Mouse (Mus musculus) liver, adult 2 months (tissue): ENCODE data around the gene Fam129a. TPM values are rescaled to one million over a fixed set of nuclear protein-coding genes. Genes with fewer than 3 reads are reported as not detected.
"Not testable (repeated sequence)": the region's sequence is repeated elsewhere in the genome, so short reads cannot be mapped to it uniquely, and the experiment has no call there.

Source experiments
- DNase-seq: peaks from one replicate; pipeline ENCODE4 v3.0.0-alpha.2; 2011; ENCODE audit warnings: low read depth, low spot score; ENCODE audit errors: extremely low read depth
- H3K27ac ChIP-seq: fragments of 200-500 bp; replicated peaks from 2 replicates; pipeline ENCODE4 v1.5.1; 2012; ENCODE audit warnings: low read depth, mild to moderate bottlenecking, control low read depth, inconsistent platforms, low read length; ENCODE audit not compliant: insufficient read depth
- H3K27me3 ChIP-seq: fragments of 200-500 bp; 2 replicates; pipeline ENCODE4 v1.6.1; 2012; ENCODE audit warnings: mild to moderate bottlenecking, moderate library complexity, low read length, inconsistent platforms; ENCODE audit not compliant: control insufficient read depth, insufficient read depth
- H3K36me3 ChIP-seq: fragments of 200-500 bp; 2 replicates; pipeline ENCODE4 v1.6.1; 2012; ENCODE audit warnings: low read length, inconsistent platforms; ENCODE audit not compliant: control insufficient read depth, insufficient read depth
- H3K4me1 ChIP-seq: fragments of 200-500 bp; 2 replicates; pipeline ENCODE4 v1.6.1; 2011; ENCODE audit warnings: low read length; ENCODE audit not compliant: control insufficient read depth, insufficient read depth
- H3K4me3 ChIP-seq: fragments of 200-500 bp; 2 replicates; pipeline ENCODE4 v1.5.1; 2011; ENCODE audit warnings: low read depth, mild to moderate bottlenecking, control low read depth, low read length, moderate library complexity; ENCODE audit not compliant: insufficient read depth
- H3K79me2 ChIP-seq: fragments of 200-500 bp; 2 replicates; pipeline ENCODE4 v1.6.1; 2012; ENCODE audit warnings: inconsistent platforms, mild to moderate bottlenecking, low read length, moderate library complexity; ENCODE audit not compliant: control insufficient read depth, insufficient read depth
- H3K9ac ChIP-seq: fragments of 200-500 bp; 2 replicates; pipeline ENCODE4 v1.6.1; 2012; ENCODE audit warnings: low read depth, mild to moderate bottlenecking, control low read depth, inconsistent platforms, low read length
- CTCF ChIP-seq: fragments of 200-500 bp; IDR thresholded peaks from 2 replicates; pipeline ENCODE4 v1.5.1; 2011; ENCODE audit warnings: low read depth, low read length, control low read depth
- POLR2A ChIP-seq: fragments of 200-500 bp; IDR thresholded peaks from 2 replicates; pipeline ENCODE4 v1.6.1; 2011; ENCODE audit warnings: low read length, control low read depth; ENCODE audit not compliant: insufficient read depth; ENCODE audit errors: extremely low read depth
- WGBS: fragments of 180-500 bp; shearing (Covaris S2); methylation state at CpG from one replicate; pipeline ENCODE4 v1.1.7; 2018; 5-methylcytosine and 5-hydroxymethylcytosine counted together
- polyA plus RNA-seq: library from polyadenylated mRNA; depleted of rRNA; stranded (reverse); fragments of >200 nt; gene quantifications from 2 replicates; pipeline ENCODE4 v1.2.3, GENCODE M21; 2012
- total RNA-seq: library from RNA; depleted of rRNA; stranded (reverse); fragments of >200 nt; gene quantifications from 2 replicates; pipeline ENCODE4 v1.2.3, GENCODE M21; 2014

The Fam129a gene
- total and polyA plus RNA-seq, 2 experiments, result 0.61 to 3.1 TPM

DNA sequence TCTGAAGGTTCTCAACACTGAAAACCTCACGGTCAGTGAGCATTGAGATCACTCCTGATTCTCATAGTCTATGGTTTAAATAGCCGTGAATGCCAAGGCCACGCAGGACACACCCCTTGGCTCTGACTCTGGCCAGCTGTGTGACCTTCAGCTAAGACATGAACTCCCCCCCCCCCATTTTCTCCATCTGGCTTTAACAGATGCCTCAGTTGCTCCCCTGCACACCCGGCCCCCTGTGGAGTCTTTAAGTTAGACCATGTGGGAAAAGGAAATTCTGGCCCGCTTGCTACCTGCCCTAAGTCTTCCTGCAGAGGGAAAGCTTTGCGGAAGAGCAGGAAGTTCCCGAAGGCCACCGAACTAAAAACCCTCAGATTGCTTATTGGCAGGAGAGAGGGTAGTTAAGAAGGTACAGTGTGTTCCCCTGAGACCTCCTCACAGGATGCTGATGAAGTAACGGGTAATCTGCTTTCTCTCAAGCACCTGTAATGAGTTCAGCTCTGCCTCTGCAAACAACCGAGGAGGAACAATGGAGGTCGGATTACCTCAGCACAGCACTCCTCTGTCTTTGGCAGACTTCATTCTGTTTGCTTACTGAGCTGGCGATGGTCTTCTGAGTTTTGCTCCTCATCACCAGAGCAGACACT lies 114.8 kb downstream of the Fam129a start:
- DNase-seq, result no peak
- Histone ChIP-seq H3K4me1 (peaks cover 5% of the 10 kb centered on the region), H3K27me3 (no peaks in the 10 kb centered on the region), H3K4me3 (no peak overlapping the region), H3K27ac (no peak overlapping the region), H3K36me3 (no peaks in the 10 kb centered on the region), H3K79me2 (no peaks in the 10 kb centered on the region), H3K9ac (no peak overlapping the region)
- TF ChIP-seq POLR2A, result no peak
- TF ChIP-seq CTCF, result no peak
- WGBS, result 51% methylated on average over 12 of the region's 12 CpGs

DNA sequence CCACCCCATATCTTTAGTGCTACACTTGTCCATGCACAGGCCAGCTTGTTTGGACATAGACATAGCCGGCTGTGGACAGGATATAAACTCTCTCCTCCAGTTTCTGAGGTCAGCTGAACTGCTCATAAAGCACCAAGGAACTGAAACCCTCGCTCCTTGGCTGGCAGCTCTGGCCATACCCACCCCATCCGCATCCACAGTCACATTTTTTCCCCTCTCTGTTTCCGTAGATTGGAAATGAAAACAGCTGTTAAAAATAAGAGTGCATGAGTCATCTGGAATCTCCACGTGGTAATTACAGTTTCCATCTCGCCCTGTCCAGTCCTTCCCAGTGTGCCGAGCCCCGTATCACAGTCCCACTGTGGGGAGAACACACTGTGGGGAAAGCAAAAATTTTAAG lies 115.7 kb downstream of the Fam129a start:
- Histone ChIP-seq H3K79me2 (no peaks in the 10 kb centered on the region), H3K4me3 (no peak overlapping the region), H3K27me3 (no peaks in the 10 kb centered on the region), H3K36me3 (no peaks in the 10 kb centered on the region), H3K27ac (no peak overlapping the region; the same call in 1 of the 2 replicates), H3K4me1 (peaks cover 5% of the 10 kb centered on the region), H3K9ac (no peak overlapping the region)
- 70% methylated on average over 8 of the region's 8 CpGs for WGBS
- peak; percentile 32 for DNase-seq
- TF ChIP-seq POLR2A (no peak), CTCF (no peak)

DNA sequence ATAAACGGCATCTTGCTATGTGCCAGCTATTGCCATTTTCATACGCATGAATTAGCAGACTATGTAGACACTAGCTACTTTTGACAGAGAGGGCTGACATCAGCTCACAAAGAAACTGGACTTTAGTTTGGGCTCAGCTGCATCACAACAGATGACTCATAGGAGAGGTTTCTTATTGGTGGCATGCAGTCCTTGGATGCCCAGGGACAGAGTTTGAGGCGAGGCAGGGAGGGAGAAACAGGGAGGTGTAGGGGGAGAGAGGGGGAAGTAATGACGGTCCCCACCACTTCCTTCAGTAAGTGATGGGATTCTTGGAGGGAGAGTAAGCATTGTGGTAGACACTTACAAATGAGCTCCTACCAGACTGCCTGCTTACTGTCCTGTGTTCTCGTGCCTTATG lies 118.0 kb downstream of the Fam129a start:
- Histone ChIP-seq H3K36me3 (no peaks in the 10 kb centered on the region), H3K27ac (no peak overlapping the region), H3K27me3 (no peaks in the 10 kb centered on the region), H3K4me3 (no peak overlapping the region), H3K4me1 (peaks cover 5% of the 10 kb centered on the region), H3K9ac (no peak overlapping the region), H3K79me2 (no peaks in the 10 kb centered on the region)
- 88% methylated on average over 5 of the region's 5 CpGs for WGBS
- DNase-seq, result no peak
- TF ChIP-seq POLR2A (no peak), CTCF (no peak)

DNA sequence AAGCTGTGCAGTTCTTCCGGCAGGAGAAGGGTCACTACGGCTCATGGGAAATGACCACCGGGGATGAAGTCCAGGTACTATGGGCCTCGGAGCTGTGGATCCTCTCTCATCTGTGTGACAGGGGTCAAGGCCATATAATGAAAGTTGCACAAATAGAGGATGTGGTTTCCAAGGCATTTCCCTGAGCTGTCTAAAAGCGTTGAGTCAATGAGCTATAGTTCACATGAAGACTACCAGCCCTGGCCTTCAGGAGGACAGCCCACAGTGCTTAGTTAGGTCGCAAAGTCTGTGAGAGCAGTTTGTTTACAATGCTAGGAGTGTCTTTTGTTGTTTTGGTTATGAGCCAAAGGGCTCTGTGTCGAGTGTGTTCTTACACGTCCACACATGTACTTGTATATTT lies 118.6 kb downstream of the Fam129a start:
- 25% methylated on average over 8 of the region's 8 CpGs for WGBS
- no peak for TF ChIP-seq POLR2A
- TF ChIP-seq CTCF, result no peak
- Histone ChIP-seq H3K4me3 (no peak overlapping the region), H3K9ac (no peak overlapping the region), H3K36me3 (no peaks in the 10 kb centered on the region), H3K27me3 (no peaks in the 10 kb centered on the region), H3K79me2 (no peaks in the 10 kb centered on the region), H3K27ac (no peak overlapping the region), H3K4me1 (peaks cover 5% of the 10 kb centered on the region)
- DNase-seq, result peak; percentile 56

DNA sequence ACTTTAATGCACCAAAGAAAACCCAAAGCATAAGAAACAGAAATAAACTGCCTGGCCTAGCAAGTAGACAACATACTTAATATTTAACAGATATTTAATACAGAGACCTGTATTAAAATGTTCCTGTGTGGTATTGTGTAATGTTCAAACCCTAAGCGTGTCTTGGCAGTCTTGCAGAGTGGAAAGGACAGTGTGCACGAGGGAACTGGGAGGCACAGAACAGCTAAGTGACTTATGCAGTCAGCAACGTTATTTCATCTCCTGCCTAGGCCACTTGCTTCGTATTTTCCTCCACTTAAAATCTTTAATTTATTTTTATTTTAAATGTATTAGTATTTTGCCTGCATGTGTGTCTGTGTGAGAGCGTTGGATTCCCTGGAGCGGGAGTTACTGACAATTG lies 119.1 kb downstream of the Fam129a start:
- Histone ChIP-seq H3K79me2 (no peaks in the 10 kb centered on the region), H3K36me3 (no peaks in the 10 kb centered on the region), H3K9ac (no peak overlapping the region), H3K27ac (no peak overlapping the region), H3K4me3 (no peak overlapping the region), H3K4me1 (peaks cover 5% of the 10 kb centered on the region), H3K27me3 (no peaks in the 10 kb centered on the region)
- 26% methylated on average over 6 of the region's 6 CpGs for WGBS
- no peak for TF ChIP-seq POLR2A
- TF ChIP-seq CTCF, result no peak
- peak; percentile 82 for DNase-seq

DNA sequence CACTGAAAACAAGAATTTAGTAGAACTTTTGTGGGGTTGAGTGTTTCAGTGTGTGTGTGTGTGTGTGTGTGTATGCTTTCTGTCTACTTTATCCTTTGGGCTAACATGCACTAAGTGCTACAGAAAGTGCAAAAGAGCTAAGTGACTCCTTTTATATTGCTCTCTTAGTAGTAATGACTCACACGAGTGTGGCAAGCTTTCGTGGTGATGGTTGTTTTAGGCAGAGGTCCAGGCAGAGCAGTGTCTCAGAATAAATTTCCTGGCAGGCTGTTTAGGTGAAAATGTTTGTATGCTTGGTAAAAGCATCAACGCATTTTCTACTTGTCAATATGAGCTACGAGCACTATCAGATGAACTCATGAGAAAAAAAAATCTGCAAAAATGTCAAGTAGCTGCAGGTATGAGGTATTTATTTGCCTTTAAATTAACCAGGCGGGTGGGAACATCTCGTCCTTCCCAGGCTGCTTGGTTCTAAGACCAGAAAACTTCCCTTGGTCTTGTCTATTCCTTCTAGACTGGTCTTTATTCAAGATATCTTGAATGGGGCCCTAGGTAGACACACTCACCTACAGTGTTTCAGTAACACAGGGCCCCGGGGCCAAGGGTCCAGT lies 119.7 kb downstream of the Fam129a start:
- no peak overlapping the region for H3K27ac ChIP-seq
- no peaks in the 10 kb centered on the region for H3K36me3 ChIP-seq
- DNase-seq, result no peak
- TF ChIP-seq CTCF (no peak), POLR2A (no peak)
- peaks cover 5% of the 10 kb centered on the region for H3K4me1 ChIP-seq
- H3K4me3 ChIP-seq, result no peak overlapping the region
- 60% methylated on average over 7 of the region's 7 CpGs for WGBS
- H3K9ac ChIP-seq, result no peak overlapping the region
- no peaks in the 10 kb centered on the region for H3K27me3 ChIP-seq
- H3K79me2 ChIP-seq, result no peaks in the 10 kb centered on the region

DNA sequence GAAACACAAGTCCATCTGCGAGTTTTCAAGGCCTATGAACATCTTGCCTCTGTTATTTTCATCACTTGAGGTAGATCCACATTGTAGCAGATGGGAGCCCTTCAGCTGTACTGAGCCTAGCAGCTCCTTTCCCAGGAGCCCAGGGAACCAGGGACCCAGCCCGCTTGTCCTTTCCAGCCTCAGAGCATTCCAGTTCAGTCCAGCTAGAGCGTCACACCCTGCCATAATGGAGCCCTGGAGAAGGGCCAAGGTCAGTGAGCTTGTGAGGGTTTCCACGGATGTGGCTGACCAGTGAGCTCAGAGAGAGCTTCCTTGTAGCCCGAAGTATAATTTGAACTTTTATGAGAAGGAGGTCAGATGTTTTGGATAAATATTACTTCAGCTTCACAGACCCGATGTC lies 121.9 kb downstream of the Fam129a start:
- H3K4me3 ChIP-seq, H3K27ac ChIP-seq, H3K9ac ChIP-seq, H3K79me2 ChIP-seq, DNase-seq, H3K36me3 ChIP-seq, H3K27me3 ChIP-seq, H3K4me1 ChIP-seq: not testable (repeated sequence)
- 56% methylated on average over 6 of the region's 6 CpGs for WGBS
